Mouse (Mus musculus) kidney, adult 2 months (tissue): ENCODE measurements around the gene Map2k2. TPM values are rescaled to one million over a fixed set of nuclear protein-coding genes. Genes with fewer than 3 reads are reported as not detected.
"Not testable (repeated sequence)": the region's sequence is repeated elsewhere in the genome, so short reads cannot be mapped to it uniquely, and the experiment has no call there.

Source experiments
- DNase-seq: peaks from one replicate; pipeline ENCODE4 v3.0.0; 2021
- H3K27ac ChIP-seq: fragments of 200-500 bp; 2 replicates; pipeline ENCODE4 v1.5.1; 2012; ENCODE audit warnings: low read depth, low read length, control low read depth, inconsistent platforms; ENCODE audit not compliant: insufficient read depth
- H3K27me3 ChIP-seq: fragments of 200-500 bp; replicated peaks from 2 replicates; pipeline ENCODE4 v1.6.1; 2012; ENCODE audit warnings: mild to moderate bottlenecking, moderate library complexity, low read length, inconsistent platforms; ENCODE audit not compliant: control insufficient read depth, insufficient read depth
- H3K36me3 ChIP-seq: fragments of 200-500 bp; 2 replicates; pipeline ENCODE4 v1.6.1; 2012; ENCODE audit warnings: mild to moderate bottlenecking, moderate library complexity, low read length, inconsistent platforms; ENCODE audit not compliant: control insufficient read depth, insufficient read depth
- H3K4me1 ChIP-seq: fragments of 200-500 bp; 2 replicates; pipeline ENCODE4 v1.6.1; 2011; ENCODE audit warnings: low read length; ENCODE audit not compliant: control insufficient read depth, insufficient read depth
- H3K4me3 ChIP-seq: fragments of 200-500 bp; 2 replicates; pipeline ENCODE4 v1.5.1; 2011; ENCODE audit warnings: mild to moderate bottlenecking, low read depth, low read length, control low read depth; ENCODE audit not compliant: insufficient read depth
- CTCF ChIP-seq: fragments of 200-500 bp; conservative IDR thresholded peaks from 2 replicates; pipeline ENCODE4 v1.5.1; 2011; ENCODE audit warnings: low read depth, mild to moderate bottlenecking, control low read depth, low read length, moderate library complexity, mixed read lengths; ENCODE audit not compliant: insufficient read depth, insufficient read length
- POLR2A ChIP-seq: fragments of 200-500 bp; IDR thresholded peaks from one replicate; pipeline ENCODE4 v1.6.1; 2011; ENCODE audit warnings: low read depth, low read length, control low read depth
- WGBS: fragments of 180-500 bp; shearing (Covaris S2); methylation state at CpG from one replicate; pipeline ENCODE4 v1.1.7; 2018; 5-methylcytosine and 5-hydroxymethylcytosine counted together
- polyA plus RNA-seq: library from polyadenylated mRNA; depleted of rRNA; stranded (reverse); fragments of >200 nt; gene quantifications from 2 replicates; pipeline ENCODE4 v1.2.3, GENCODE M21; 2012

Map2k2 gene
- polyA plus RNA-seq, 1 experiment = 180 TPM

- H3K27ac ChIP-seq = peak overlapping the region; percentile 83; the same call in 1 of the 2 replicates
- H3K27me3 ChIP-seq = no peaks in the 10 kb centered on the region
- TF ChIP-seq CTCF (peak; percentile 97), POLR2A (no peak)
- H3K4me3 ChIP-seq = peak overlapping the region; percentile 25; the same call in 1 of the 2 replicates
- peak; percentile 91 for DNase-seq
- 5% methylated on average over 29 of the region's 29 CpGs for WGBS
- H3K4me1 ChIP-seq = peaks cover 16% of the 10 kb centered on the region; the same call in 1 of the 2 replicates
- H3K36me3 ChIP-seq = peaks cover 7% of the 10 kb centered on the region
These were observed 69.1 kb downstream of the Map2k2 start for GRCm38 (mm10) chr10:81174617-81175344.

- Histone ChIP-seq H3K4me1 (peaks cover 16% of the 10 kb centered on the region; the same call in 1 of the 2 replicates), H3K27ac (peak overlapping the region; percentile 83)
- 6% methylated on average over 4 of the region's 4 CpGs for WGBS
- not testable (repeated sequence) for H3K36me3 ChIP-seq, H3K4me3 ChIP-seq, DNase-seq, H3K27me3 ChIP-seq
These were observed 69.6 kb downstream of the Map2k2 start for GRCm38 (mm10) chr10:81175345-81175701.

DNA sequence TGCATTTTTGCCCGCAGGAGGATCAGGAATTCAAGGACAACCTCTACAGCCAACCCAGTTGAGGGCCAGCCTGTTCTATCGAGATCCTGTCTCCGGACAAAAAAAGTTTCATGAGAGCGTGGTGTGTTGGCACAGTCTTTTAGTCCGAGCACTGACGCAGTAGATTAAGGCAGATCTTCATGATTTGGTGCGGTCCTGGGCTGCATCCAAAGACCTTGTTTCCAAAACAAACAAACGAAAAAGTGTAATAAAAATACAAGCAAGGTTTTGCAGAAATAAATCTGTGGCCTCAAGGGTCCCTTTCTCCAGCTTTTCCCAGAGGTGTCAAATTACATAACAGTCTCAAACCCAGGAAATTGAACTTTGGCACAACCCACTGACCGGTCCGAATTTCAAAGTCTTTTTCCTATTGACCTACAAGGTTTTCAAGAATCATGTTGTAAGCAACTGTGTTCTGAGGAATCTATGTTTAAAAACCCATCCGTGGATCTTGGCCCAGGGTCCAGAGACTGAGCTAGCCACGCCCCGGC lies 70.3 kb downstream of the Map2k2 start:
- H3K4me1 ChIP-seq = peaks cover 16% of the 10 kb centered on the region; the same call in 1 of the 2 replicates
- WGBS = under 1% methylated on average over 13 of the region's 13 CpGs
- no peak for TF ChIP-seq POLR2A
- no peak for TF ChIP-seq CTCF
- H3K36me3 ChIP-seq = peaks cover 10% of the 10 kb centered on the region
- DNase-seq = no peak
- peak overlapping the region; percentile 36 for H3K4me3 ChIP-seq
- H3K27me3 ChIP-seq = no peaks in the 10 kb centered on the region
- peak overlapping the region; percentile 83 for H3K27ac ChIP-seq

GRCm38 (mm10) chr10:81176466-81177271 lies 71.0 kb downstream of the Map2k2 start, which contains the start of gene Eef2:
TSS of gene Eef2 (plus strand) at chr10:81176631.
- WGBS = under 1% methylated on average over 77 of the region's 77 CpGs
- TF ChIP-seq CTCF (no peak), POLR2A (peak; percentile 99)
- peak within 1 kb of the TSS; percentile 72 for H3K4me3 ChIP-seq
- DNase-seq = peak; percentile 100
- no peaks in the 10 kb centered on the region for H3K27me3 ChIP-seq
- H3K4me1 ChIP-seq = peaks cover 16% of the 10 kb centered on the region; the same call in 1 of the 2 replicates
- peak within 1 kb of the TSS; percentile 93 for H3K27ac ChIP-seq
- H3K36me3 ChIP-seq = peaks cover 14% of the 10 kb centered on the region

DNA sequence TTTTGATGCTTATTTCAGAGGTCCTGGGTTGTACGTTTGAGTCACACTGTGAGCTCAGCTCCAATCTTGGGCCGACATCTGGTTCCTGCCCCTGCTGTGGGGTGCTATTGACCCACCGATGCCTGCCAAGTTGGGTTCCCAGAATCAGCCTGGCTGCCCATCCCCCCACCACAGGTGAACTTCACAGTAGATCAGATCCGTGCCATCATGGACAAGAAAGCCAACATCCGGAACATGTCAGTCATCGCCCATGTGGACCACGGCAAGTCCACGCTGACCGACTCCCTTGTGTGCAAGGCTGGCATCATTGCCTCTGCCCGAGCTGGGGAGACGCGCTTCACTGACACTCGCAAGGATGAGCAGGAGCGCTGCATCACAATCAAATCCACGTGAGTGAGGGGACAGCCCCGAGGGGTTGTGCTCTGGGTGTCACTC lies 71.8 kb downstream of the Map2k2 start:
- Histone ChIP-seq H3K36me3 (peaks cover 16% of the 10 kb centered on the region), H3K27ac (peak overlapping the region; percentile 93), H3K4me3 (peak overlapping the region; percentile 72), H3K27me3 (no peaks in the 10 kb centered on the region), H3K4me1 (peaks cover 16% of the 10 kb centered on the region; the same call in 1 of the 2 replicates)
- peak; percentile 63 for DNase-seq
- TF ChIP-seq POLR2A = no peak
- TF ChIP-seq CTCF = no peak
- 3% methylated on average over 16 of the region's 16 CpGs for WGBS

DNA sequence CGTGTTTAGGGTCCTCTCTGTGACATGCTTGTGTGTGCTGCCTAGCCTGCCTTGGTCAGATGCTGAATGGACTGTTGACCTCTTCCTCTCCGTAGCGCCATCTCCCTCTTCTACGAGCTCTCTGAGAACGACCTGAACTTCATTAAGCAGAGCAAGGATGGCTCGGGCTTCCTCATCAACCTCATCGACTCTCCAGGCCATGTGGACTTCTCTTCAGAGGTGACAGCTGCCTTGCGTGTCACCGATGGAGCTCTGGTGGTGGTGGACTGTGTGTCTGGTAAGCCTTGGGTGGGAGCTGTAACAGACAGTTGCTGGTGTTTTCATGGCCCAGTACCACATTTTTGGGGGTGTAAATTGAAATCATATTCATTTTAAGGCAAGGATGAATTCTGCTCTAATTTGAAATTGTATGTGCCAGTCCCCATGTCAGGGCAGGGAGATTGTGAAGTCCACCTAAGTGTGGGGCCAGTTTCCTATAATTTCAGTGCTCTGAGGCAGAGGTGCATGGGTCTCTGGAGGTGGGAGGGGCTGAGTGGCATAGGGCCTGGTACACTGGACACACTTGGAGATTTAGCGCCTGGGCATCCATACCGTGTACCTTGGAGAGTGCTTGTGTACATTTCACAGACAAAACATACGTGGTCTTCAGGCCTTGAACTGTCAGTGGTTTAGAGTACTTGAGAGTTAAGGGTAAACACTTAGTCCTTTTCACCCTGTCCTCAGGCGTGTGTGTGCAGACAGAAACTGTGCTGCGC lies 72.4 kb downstream of the Map2k2 start:
- peaks cover 16% of the 10 kb centered on the region; the same call in 1 of the 2 replicates for H3K4me1 ChIP-seq
- no peak for DNase-seq
- no peak for TF ChIP-seq POLR2A
- no peak for TF ChIP-seq CTCF
- no peak overlapping the region for H3K27ac ChIP-seq
- peaks cover 16% of the 10 kb centered on the region for H3K36me3 ChIP-seq
- 38% methylated on average over 14 of the region's 14 CpGs for WGBS
- peak overlapping the region; percentile 72 for H3K4me3 ChIP-seq
- H3K27me3 ChIP-seq = no peaks in the 10 kb centered on the region
